Mouse (Mus musculus): Measurements from ENCODE around the gene Kdelr3.

Gene Kdelr3

GRCm38 (mm10) chr15:79511553-79512320 lies 4.5 kb upstream of the Kdelr3 start:
- peak; percentile 89 to 93 for DNase-seq

DNA sequence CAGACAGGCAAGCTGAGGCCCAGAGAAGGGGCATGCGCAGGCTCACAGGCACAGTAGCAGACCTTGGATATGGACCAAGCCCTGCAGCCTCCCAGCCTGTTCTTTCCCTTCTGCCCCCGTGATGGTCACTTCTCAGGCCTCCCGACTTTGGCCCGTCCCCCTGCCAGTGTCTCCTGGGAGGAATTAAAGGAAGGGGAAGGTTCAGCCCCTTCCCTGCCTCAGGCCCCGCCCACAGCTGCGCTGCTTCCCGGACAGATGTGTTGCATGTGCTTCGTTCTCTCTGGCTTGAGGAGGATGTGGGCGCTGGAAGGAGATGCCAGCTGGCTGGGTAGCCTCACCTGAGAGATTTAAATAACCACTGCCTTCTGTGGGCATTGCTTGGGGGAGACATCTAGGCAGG lies 2.3 kb upstream of the Kdelr3 start:
- no peak for DNase-seq

- peak; percentile 36 to 56 for DNase-seq
These were observed 1.5 kb downstream of the Kdelr3 start for GRCm38 (mm10) chr15:79517710-79518109.

DNA sequence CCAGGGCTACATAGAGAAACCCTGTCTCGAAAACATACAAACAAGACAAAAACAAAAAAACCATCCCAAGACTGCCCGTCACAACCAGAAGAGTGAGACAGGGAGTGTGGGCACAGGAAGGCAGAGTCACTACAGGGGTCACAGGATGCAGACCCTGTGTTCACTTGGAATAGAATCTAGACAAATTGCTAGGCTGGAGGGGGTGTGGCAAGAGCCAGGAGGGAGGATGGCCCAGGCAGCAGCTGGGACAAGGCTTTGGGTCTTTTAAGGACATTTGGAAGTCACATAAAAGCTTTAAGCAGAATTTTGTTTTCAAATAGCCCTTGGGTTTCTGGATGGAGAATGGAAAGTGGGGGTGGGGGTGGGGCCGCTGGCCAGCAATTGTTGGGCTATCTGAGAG lies 2.4 kb downstream of the Kdelr3 start:
- no peak for DNase-seq

- no peak for DNase-seq
These were observed 3.4 kb downstream of the Kdelr3 start for GRCm38 (mm10) chr15:79519400-79520220.

GRCm38 (mm10) chr15:79525564-79525963 lies 9.4 kb downstream of the Kdelr3 start:
- DNase-seq: no peak

DNA sequence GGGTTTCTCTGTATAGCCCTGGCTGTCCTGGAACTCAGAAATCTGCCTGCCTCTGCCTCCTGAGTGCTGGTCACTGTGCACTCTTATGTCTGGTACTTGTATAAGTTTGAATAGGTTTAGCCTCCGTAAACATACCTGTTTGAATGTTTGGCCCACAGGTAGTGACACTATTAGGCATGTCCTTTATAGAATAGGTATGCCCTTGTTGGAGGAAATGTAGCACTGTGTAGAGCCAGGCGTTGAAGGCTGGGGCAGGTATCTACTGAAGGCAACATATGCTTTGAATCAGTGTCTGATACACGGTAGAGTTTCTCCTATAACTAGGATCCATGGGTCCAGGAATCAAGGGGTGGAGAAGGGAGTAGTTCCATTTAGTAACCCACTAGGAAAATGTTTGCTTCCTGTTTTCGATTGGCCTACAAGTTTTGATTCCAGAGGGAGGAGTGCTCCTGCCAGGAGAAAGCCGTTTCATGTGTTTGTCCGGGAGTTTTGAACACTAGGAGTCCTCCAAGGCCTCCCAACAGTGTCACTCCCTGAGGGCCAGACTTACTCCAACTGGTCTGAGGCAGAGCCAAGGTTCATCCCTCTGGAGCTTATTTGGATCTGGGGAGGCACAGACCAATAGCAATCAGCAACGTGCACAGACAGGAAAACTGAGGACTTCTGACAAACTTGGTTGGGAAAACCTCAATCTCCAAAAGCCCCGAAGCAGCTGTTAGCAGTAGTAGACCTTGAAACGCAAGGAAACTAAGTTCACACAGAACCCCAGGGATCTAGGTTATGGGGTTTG lies 10.0 kb downstream of the Kdelr3 start:
- DNase-seq: no peak

DNA sequence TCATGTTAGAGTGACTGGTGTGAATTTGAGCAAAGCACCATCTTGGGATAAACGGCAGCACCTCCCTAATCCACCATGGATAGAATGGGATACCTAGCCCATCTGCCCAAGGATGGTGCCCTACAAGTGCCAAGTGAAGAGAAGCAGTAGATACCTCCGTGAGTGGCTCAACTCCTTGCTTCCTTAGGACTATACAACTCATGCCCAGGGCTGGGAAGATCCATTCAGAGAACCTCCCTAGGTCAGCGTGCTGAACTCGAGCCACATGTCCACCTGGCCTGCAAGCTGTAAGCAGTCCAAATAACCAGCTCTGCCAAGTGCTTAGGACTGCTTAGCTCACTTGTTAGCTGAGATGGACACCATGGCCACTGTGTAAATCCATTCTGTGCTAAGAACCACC lies 11.0 kb downstream of the Kdelr3 start:
- DNase-seq: peak; percentile 67 to 77

- DNase-seq: no peak
These were observed 11.9 kb downstream of the Kdelr3 start for GRCm38 (mm10) chr15:79527991-79528639.

GRCm38 (mm10) chr15:79529935-79530334 lies 13.7 kb downstream of the Kdelr3 start:
- DNase-seq: no peak

DNA sequence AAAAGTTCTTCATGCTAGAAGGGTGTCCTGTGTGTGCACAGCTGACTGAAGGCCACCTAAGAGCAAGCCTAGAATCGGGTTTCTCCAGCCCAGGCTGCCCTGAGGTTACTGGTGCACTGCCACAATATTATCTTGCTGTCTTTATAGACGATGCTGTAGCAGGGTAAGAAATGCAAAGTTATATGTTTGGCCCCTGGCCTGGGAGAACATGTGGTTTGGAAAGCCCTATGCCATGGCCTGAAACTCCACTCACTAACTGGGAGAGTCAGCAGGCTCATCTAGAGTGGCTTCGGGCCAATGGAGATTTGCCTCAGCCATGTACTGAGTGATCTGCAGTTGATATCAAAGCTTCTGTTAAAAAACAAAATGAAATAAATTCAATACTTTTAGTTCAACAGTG lies 17.6 kb downstream of the Kdelr3 start:
- DNase-seq: no peak

DNA sequence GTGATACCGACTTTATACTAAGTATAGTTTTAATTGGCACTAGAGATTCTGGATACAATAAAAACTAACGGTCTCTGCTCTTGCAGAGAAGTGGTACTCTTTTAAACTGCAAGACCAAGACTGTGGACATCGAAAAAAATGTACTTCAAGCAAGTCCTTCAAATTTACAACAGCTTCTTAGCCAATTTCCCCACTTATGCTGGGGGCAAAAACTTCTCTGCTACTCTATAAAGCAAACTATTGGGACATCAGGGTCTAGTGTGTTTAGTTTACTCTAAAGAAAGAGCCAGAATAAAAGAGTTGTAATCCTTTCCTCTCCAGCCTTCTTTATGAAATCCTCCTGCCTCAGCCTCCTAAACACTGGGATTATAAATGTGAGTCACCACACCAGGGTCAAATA lies 27.8 kb downstream of the Kdelr3 start:
- DNase-seq: no peak

GRCm38 (mm10) chr15:79545496-79545895 lies 29.3 kb downstream of the Kdelr3 start:
- no peak for DNase-seq

DNA sequence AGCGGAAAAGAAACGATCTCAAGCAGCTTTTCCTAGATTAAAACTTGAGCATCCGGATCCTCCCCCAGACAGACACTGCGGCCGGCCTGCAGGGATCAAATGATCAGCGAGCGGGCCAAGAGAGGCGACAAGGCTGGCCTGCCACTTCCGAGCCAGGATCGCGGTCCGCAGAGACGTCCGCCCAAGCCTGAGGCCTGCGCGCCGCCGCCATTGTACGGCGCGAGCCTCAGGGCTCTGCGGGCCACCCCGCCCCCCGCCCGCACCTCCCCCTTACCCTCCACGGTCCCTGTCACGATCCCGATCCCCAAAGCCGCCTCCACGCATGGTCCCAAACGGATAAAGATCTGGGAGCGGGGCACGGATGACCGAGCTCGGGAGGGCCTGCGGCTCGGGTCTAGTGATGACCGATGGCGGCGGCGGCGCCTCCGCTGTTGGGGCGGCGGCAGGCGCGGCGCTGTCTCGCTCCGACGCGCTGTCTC lies 29.7 kb downstream of the Kdelr3 start:
- peak in 1 of 2 experiments; percentile 81 for DNase-seq

DNA sequence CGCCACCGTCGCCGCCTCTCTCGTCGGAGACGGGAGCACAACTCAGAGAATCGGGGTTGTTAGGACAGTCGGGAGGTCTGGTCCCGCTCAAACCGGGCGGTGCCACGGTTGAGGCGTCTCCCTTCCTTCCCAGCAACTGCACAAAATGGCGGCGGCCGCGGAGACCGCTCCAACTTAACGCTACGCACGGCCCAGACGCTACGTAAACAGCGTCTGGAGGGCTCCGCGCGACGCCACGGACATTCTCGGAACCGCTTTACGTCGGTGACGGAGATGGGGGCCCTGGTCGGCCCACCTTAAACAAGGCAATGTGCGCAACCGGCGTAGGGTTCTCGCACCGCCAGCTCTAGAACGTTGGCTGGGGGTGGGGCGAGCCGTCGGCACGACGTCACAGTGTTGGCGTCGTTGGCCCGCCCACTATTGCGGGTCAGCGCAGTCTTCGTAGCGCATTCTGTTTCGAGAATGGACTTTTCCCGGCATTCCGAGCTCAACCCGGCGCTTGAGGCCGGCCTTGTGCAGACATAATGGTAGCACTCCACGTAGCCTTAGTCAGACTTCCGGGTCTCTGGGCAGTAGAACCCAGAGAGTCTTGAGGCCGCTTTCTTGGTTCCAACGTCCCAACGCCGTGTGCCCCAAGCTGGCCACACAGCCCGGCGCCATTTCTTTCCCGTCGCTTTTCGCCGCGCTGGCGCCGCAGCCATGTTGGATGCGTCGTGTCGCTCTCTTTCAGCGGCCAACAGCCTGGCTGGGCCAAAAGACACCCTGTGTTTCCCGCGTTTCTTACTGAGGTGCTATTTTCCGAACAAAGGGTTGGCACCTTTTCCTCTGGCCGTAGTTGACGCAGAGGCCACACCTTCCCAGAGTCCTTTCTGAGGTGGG lies 30.4 kb downstream of the Kdelr3 start, which contains the start of gene Ddx17:
Gene Ddx17, minus strand, starts transcription at position 332 of the 879 bp plus-strand sequence.
- peak; percentile 99 to 100 for DNase-seq

DNA sequence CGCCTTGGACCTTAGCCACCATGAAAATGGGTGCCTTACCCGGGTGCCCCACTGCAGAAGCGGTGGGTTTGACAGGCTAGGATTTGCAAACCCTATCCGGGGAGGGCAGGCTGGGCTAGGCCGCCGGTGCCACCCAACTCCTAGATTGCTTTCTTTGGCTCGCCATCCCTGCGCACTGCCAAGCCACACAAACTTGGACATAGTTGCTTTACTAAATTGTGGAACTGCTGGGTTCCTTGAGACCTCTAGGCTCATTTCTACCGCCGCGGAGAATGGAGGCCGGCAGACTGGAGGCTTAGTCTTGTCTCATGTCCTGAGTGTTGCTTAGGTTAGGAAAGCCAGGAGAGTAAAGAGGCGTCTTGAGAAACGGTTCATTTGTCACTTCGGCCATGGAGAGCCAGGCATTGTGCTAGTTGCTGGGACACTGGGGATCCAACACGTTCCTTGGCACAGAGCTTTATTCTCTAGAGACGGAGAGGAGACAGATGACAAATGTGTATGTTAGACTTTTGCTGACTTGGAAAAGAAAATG lies 31.1 kb downstream of the Kdelr3 start:
- no peak for DNase-seq

GRCm38 (mm10) chr15:79548226-79548625 lies 32.0 kb downstream of the Kdelr3 start:
- DNase-seq: no peak

DNA sequence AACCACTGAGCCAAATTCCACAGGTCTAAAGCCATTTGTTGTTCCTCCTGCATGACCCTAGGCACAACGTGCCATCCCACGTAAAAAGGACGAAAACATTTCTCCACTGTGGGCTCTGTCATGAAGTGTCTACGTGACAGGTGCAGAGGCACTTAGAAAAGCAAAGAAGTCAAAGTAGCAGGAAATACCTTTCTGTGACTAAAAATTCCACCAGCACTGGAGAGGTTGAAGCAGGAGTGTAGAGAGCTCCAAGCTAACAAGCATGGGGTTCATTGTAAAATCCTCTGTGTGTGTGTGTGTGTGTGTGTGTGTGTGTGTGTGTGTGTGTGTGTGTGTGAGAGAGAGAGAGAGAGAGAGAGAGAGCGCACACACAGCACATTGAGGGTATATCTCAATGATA lies 36.4 kb downstream of the Kdelr3 start:
- DNase-seq: no peak

DNA sequence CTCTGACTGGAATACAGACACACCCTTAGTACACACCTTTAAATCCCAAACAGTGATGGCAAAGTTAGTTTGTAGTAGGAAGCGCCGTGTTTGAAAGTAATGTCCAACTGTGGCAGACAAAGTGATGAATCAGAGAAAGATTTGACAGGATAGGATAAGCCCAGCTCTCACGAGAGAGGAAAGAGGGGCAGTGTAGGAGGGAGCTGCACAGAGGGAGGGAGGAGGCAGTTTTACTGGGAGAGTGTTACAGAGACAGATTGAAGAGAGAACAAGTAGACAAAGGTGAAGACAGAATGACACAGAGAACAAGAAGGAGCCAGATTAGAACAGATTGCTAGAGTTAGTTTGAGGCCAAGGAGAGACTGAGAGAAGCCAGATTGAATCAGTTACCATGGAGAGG lies 43.4 kb downstream of the Kdelr3 start:
- no peak for DNase-seq

GRCm38 (mm10) chr15:79562417-79562816 lies 46.2 kb downstream of the Kdelr3 start:
- no peak for DNase-seq

- DNase-seq: no peak
These were observed 59.5 kb downstream of the Kdelr3 start for GRCm38 (mm10) chr15:79575543-79576222.
